Mouse (Mus musculus): ENCODE data around the gene Wdr46. TPM values are rescaled to one million over a fixed set of nuclear protein-coding genes. Genes with fewer than 3 reads are reported as not detected.

Wdr46 gene
- polyA plus RNA-seq, 1 experiment: 6.7 TPM

DNA sequence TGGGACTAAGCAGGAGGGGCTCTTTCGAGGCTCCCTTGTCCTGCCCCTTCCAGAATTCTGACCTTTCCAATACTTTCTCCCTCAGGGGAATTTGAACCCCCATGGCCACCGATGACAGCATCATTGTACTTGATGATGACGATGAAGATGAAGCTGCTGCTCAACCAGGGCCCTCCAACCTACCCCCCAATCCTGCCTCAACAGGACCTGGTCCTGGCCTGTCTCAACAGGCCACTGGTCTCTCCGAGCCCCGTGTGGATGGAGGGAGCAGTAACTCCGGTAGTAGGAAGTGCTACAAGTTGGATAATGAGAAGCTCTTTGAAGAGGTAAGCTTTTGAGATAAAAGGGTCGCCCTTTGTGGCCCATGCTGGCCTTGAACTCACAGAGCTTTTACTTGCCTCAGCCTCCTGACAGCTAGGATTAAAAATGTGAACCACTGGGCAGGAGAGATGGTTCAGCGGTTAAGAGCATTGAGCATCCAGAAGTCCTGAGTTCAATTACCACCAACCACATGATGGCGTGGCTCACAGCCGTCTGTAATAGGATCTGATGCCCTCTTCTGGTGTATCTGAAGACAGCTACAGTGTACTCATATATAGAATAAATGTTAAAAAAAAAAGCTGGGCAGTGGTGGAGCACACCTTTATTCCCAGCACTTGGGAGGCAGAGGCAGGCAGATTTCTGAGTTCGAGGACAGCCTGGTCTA, 30.0 kb upstream of the Wdr46 start:
- no peak for TF ChIP-seq TAL1 (IDR thresholded peaks at IDR 0.05; ENCODE audit: low read length)
- no peak for TF ChIP-seq GATA1 (IDR thresholded peaks at IDR 0.05; ENCODE audit: low read length)
- peaks cover 48% of the 10 kb centered on the region for H3K36me3 ChIP-seq (ENCODE audit: control insufficient read depth)

DNA sequence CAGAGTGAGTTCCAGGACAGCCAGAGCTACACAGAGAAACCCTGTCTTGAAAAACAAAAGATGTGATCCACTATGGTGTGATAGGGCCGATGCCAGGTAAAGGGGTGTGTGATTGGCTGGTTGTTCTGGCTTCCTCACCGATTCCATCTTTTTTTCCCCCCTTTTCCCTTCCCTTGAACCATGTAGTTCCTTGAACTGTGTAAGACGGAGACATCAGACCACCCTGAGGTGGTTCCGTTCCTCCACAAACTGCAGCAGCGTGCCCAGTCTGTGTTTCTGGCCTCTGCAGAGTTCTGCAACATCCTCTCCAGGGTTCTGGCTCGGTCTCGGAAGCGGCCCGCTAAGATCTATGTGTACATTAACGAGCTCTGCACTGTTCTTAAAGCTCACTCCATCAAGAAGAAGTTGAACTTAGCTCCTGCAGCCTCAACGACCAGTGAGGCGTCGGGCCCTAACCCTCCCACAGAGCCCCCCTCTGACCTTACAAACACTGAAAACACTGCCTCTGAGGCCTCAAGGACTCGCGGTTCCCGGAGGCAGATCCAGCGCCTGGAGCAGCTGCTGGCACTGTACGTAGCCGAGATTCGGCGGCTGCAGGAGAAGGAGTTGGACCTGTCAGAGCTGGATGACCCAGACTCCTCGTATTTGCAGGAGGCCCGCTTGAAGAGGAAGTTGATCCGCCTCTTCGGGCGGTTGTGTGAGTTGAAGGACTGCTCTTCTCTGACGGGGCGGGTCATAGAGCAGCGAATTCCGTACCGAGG, 29.2 kb upstream of the Wdr46 start:
- peaks cover 48% of the 10 kb centered on the region for H3K36me3 ChIP-seq (ENCODE audit: control insufficient read depth)
- peaks cover 13% of the 10 kb centered on the region for H3K9me3 ChIP-seq (ENCODE audit: control insufficient read depth, low read length)
- H3K4me3 ChIP-seq (replicated peaks): no peak overlapping the region
- H3K27me3 ChIP-seq (ENCODE audit: control insufficient read depth): no peaks in the 10 kb centered on the region
- no peak for TF ChIP-seq GATA1 (IDR thresholded peaks at IDR 0.05; ENCODE audit: low read length)
- TF ChIP-seq TAL1 (IDR thresholded peaks at IDR 0.05; ENCODE audit: low read length): no peak
- peaks cover 74% of the 10 kb centered on the region for H3K4me1 ChIP-seq (ENCODE audit: control insufficient read depth)

More for the DNA sequence above, 30.0 kb upstream of the Wdr46 start:
- Histone ChIP-seq H3K9me3 (ENCODE audit: control insufficient read depth, low read length) (peaks cover 13% of the 10 kb centered on the region), H3K4me1 (ENCODE audit: control insufficient read depth) (peaks cover 76% of the 10 kb centered on the region), H3K27me3 (ENCODE audit: control insufficient read depth) (no peaks in the 10 kb centered on the region), H3K4me3 (replicated peaks) (peak overlapping the region; percentile 84)

DNA sequence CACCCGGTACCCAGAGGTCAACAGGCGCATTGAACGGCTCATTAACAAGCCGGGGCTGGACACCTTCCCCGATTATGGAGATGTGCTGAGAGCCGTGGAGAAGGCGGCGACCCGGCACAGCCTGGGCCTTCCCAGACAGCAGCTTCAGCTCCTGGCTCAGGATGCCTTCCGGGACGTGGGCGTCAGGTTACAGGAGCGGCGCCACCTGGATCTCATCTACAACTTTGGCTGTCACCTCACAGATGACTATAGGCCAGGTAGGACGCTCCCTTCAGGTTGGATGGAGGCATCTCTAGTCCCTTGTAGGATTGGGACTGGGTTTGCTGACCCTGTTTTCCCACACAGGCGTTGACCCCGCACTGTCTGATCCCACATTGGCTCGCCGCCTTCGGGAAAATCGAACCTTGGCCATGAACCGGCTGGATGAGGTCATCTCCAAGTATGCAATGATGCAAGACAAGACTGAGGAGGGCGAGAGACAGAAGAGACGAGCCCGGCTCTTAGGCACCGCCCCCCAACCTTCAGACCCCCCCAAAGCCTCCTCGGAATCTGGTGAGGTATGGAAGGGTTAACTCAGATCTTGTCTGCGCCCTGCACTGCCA, 28.5 kb upstream of the Wdr46 start:
- H3K36me3 ChIP-seq (ENCODE audit: control insufficient read depth): peaks cover 51% of the 10 kb centered on the region
- peaks cover 77% of the 10 kb centered on the region for H3K4me1 ChIP-seq (ENCODE audit: control insufficient read depth)
- H3K4me3 ChIP-seq (replicated peaks): no peak overlapping the region
- no peaks in the 10 kb centered on the region; the same call in 1 of the 2 replicates for H3K27me3 ChIP-seq (ENCODE audit: control insufficient read depth)
- peaks cover 18% of the 10 kb centered on the region for H3K9me3 ChIP-seq (ENCODE audit: control insufficient read depth, low read length)
- TF ChIP-seq GATA1 (IDR thresholded peaks at IDR 0.05; ENCODE audit: low read length): no peak
- no peak for TF ChIP-seq TAL1 (IDR thresholded peaks at IDR 0.05; ENCODE audit: low read length)

DNA sequence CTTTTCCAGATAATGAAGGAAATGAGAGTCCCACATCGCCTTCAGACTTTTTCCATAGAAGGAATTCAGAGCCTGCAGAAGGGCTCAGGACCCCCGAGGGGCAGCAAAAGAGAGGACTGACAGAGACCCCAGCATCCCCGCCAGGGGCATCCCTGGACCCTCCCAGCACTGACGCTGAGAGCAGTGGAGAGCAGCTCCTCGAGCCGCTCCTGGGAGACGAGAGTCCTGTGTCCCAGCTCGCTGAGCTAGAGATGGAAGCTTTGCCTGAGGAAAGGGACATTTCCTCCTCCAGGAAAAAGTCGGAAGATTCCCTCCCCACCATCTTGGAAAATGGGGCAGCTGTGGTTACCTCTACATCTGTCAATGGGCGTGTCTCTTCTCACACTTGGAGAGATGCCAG, 27.2 kb upstream of the Wdr46 start:
- H3K36me3 ChIP-seq (ENCODE audit: control insufficient read depth): peaks cover 65% of the 10 kb centered on the region
- H3K4me3 ChIP-seq (replicated peaks): no peak overlapping the region
- no peaks in the 10 kb centered on the region; the same call in 1 of the 2 replicates for H3K27me3 ChIP-seq (ENCODE audit: control insufficient read depth)
- peaks cover 32% of the 10 kb centered on the region for H3K9me3 ChIP-seq (ENCODE audit: control insufficient read depth, low read length)
- H3K4me1 ChIP-seq (ENCODE audit: control insufficient read depth): peaks cover 83% of the 10 kb centered on the region
- TF ChIP-seq TAL1 (IDR thresholded peaks at IDR 0.05; ENCODE audit: low read length) (no peak), GATA1 (IDR thresholded peaks at IDR 0.05; ENCODE audit: low read length) (no peak)

DNA sequence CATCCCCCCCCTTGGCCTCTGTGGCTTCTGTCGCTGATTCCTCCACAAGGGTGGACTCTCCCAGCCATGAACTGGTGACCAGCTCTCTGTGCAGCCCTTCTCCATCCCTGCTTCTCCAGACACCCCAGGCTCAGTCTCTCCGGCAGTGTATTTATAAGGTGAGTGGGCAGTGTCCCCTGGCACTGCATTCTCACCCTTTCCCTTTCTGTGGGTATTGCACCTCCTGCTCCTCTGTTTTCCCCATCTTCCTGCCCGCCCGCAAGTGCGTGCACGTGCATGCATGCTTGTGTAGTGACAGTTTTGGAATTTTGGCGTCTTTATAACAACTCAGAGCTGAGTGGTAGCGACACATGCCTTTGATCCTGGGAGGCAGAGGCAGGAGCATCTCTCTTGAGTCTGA, 26.6 kb upstream of the Wdr46 start:
- H3K27me3 ChIP-seq (ENCODE audit: control insufficient read depth): no peaks in the 10 kb centered on the region; the same call in 1 of the 2 replicates
- no peak overlapping the region for H3K4me3 ChIP-seq (replicated peaks)
- peaks cover 38% of the 10 kb centered on the region for H3K9me3 ChIP-seq (ENCODE audit: control insufficient read depth, low read length)
- TF ChIP-seq TAL1 (IDR thresholded peaks at IDR 0.05; ENCODE audit: low read length) (no peak), GATA1 (IDR thresholded peaks at IDR 0.05; ENCODE audit: low read length) (no peak)
- peaks cover 71% of the 10 kb centered on the region for H3K36me3 ChIP-seq (ENCODE audit: control insufficient read depth)
- H3K4me1 ChIP-seq (ENCODE audit: control insufficient read depth): peaks cover 83% of the 10 kb centered on the region

DNA sequence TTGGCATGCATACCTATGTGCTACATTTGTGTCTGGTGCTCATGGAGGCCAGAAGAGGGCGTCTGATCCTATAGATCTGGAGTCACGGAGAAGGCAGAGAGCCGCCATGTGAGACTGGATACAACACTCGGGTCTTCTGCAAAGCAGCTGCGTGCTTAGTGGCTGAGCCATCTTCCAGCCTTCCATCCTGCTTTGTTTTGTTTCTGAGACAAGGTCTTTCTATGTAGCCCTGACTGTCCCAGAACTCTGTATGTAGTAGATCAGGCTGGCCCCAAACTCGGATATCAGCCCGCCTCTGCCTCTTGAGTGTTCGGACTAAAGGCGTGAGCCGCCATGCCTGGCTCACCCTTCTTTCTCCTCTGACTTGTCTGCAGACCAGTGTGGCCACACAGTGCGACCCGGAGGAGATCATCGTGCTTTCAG, 25.5 kb upstream of the Wdr46 start:
- H3K4me3 ChIP-seq (replicated peaks): peak overlapping the region; percentile 78
- H3K9me3 ChIP-seq (ENCODE audit: control insufficient read depth, low read length): peaks cover 39% of the 10 kb centered on the region
- TF ChIP-seq GATA1 (IDR thresholded peaks at IDR 0.05; ENCODE audit: low read length): no peak
- no peak for TF ChIP-seq TAL1 (IDR thresholded peaks at IDR 0.05; ENCODE audit: low read length)
- H3K36me3 ChIP-seq (ENCODE audit: control insufficient read depth): peaks cover 71% of the 10 kb centered on the region
- peaks cover 83% of the 10 kb centered on the region for H3K4me1 ChIP-seq (ENCODE audit: control insufficient read depth)
- H3K27me3 ChIP-seq (ENCODE audit: control insufficient read depth): no peaks in the 10 kb centered on the region; the same call in 1 of the 2 replicates

DNA sequence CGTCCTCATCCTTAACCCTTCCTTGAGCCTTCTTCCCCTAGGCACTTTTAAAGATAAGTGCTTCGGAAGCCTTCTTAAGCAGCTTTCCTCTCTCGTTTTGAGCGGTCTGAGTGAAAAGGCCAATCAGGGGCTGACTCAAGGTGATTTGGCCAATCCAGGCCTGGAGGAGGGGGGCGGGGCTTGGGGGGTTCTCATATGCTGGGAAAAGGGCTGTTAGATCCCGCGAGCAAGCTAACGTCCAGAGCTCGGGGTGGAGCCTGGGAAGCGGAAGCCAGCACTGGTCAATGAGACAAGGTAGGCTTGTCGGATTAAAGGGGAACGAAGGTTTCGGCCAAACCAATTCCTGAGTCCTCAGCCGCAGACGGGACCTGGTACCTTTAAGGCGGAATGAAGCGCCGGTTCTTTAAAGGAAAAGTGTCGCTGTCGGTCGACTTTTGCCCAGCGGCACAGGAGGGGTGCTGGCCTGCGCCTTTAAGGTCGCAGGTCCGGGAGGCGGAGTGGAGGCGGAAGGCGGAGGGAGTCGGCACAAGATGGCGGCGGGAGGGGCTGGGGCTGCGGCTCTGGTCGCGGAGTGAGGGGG, 24.7 kb upstream of the Wdr46 start, which contains the start of the genes Tapbp and Zbtb22:
TSS of gene Tapbp (plus strand) at position 229 of the 580 bp plus-strand sequence.
TSS of gene Zbtb22 (plus strand) at position 234 of the 580 bp plus-strand sequence.
- Histone ChIP-seq H3K4me3 (replicated peaks) (peak within 1 kb of the TSS; percentile 78), H3K27me3 (ENCODE audit: control insufficient read depth) (no peaks in the 10 kb centered on the region; the same call in 1 of the 2 replicates), H3K36me3 (ENCODE audit: control insufficient read depth) (peaks cover 66% of the 10 kb centered on the region), H3K9me3 (ENCODE audit: control insufficient read depth, low read length) (peaks cover 39% of the 10 kb centered on the region), H3K4me1 (ENCODE audit: control insufficient read depth) (peaks cover 84% of the 10 kb centered on the region)
- TF ChIP-seq GATA1 (IDR thresholded peaks at IDR 0.05; ENCODE audit: low read length) (no peak), TAL1 (IDR thresholded peaks at IDR 0.05; ENCODE audit: low read length) (no peak)

DNA sequence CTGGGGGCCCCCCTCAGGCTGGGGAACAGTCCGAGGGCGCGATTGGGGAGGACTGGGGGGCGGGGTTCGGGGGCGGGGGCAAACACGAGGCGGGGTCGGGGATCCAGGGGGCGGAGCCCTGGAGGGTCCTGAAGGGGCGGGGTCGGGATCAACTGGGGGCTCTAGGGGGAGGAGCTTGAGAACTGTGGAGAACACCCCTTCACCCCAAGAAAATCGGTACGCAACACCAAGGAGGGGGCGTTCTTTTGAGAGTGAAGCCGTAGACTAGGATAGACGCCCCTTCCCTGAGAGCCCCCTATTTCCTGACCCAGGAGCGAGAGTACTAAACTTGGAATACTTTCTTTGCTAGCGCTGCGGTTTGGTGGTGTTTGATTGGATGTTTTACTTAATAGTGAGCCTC, 24.2 kb upstream of the Wdr46 start:
- no peaks in the 10 kb centered on the region; the same call in 1 of the 2 replicates for H3K27me3 ChIP-seq (ENCODE audit: control insufficient read depth)
- peaks cover 85% of the 10 kb centered on the region for H3K4me1 ChIP-seq (ENCODE audit: control insufficient read depth)
- peaks cover 36% of the 10 kb centered on the region for H3K9me3 ChIP-seq (ENCODE audit: control insufficient read depth, low read length)
- H3K4me3 ChIP-seq (replicated peaks): peak overlapping the region; percentile 78
- peaks cover 60% of the 10 kb centered on the region for H3K36me3 ChIP-seq (ENCODE audit: control insufficient read depth)
- TF ChIP-seq GATA1 (IDR thresholded peaks at IDR 0.05; ENCODE audit: low read length): no peak
- TF ChIP-seq TAL1 (IDR thresholded peaks at IDR 0.05; ENCODE audit: low read length): no peak
